Mouse (Mus musculus) heart, postnatal 14 days (tissue): ENCODE data around the gene Crbn. TPM values are rescaled to one million over a fixed set of nuclear protein-coding genes. Genes with fewer than 3 reads are reported as not detected.

Experiments
- DNase-seq, 2 experiments: peaks; one replicate each; pipeline ENCODE4 v3.0.0; 2021 to 2022
- intact Hi-C: fragments of 180-260 bp; cut with DNase I; formaldehyde crosslinking; loops from one replicate; pipeline ENCODE4 v1.15.1; 2025
- long read RNA-seq, 2 experiments: library from polyadenylated mRNA; stranded (forward); transcript quantifications; one replicate each; pipeline ENCODE4 v2.0.0; 2021
- total RNA-seq, 2 experiments: library from RNA; stranded (reverse); gene quantifications; 2 replicates each; pipeline ENCODE4 v1.2.3; 2021

Crbn gene
- total RNA-seq: 10 to 100 TPM; 36.1 to 37.3 TPM
- long read RNA-seq, experiment 1, transcript Crbn-201 (11 exons, 2,072 nt): minor isoform, 12 of 43 reads
- long read RNA-seq, experiment 1, transcript Crbn-202 (11 exons, 2,084 nt): major isoform, 29 of 43 reads
- long read RNA-seq, experiment 1, partial matches to known transcripts: 1 of 43 reads
- long read RNA-seq, experiment 1, other reads (novel, unspliced or antisense): 1 of 43 reads
- long read RNA-seq, experiment 2, transcript Crbn-201 (11 exons, 2,072 nt): minor isoform, 8 of 37 reads
- long read RNA-seq, experiment 2, transcript Crbn-202 (11 exons, 2,084 nt): major isoform, 24 of 37 reads
- long read RNA-seq, experiment 2, partial matches to known transcripts: 0 of 37 reads
- long read RNA-seq, experiment 2, other reads (novel, unspliced or antisense): 5 of 37 reads

GRCm38 (mm10) chr6:106799333-106800226, at the start of gene Crbn:
Crbn (minus strand) TSS chr6:106800077.
- peak; percentile 93 to 97 for DNase-seq
- intact Hi-C loops: loop anchor here (1.0 to 5.0 kb wide), 2 partner anchors 30 to 137 kb away; partner anchors contain the start of gene Trnt1

- no peak for DNase-seq
- intact Hi-C loops: no loop called here
Observed at GRCm38 (mm10) chr6:106840181-106840580, 40.3 kb upstream of the Crbn start.

- no peak for DNase-seq
- intact Hi-C loops: no loop called here
Observed at GRCm38 (mm10) chr6:106838053-106838452, 38.2 kb upstream of the Crbn start.

GRCm38 (mm10) chr6:106835316-106835715, 35.4 kb upstream of the Crbn start:
- DNase-seq: no peak

GRCm38 (mm10) chr6:106822329-106822728, 22.5 kb upstream of the Crbn start:
- intact Hi-C loops: no loop called here
- peak in 1 of 2 experiments; percentile 2 for DNase-seq

More at GRCm38 (mm10) chr6:106835316-106835715, 35.4 kb upstream of the Crbn start:
- intact Hi-C loops: no loop called here

- intact Hi-C loops: no loop called here
- peak in 1 of 2 experiments; percentile 1 for DNase-seq
Observed at GRCm38 (mm10) chr6:106820566-106820965, 20.7 kb upstream of the Crbn start.

- intact Hi-C loops: no loop called here
- no peak for DNase-seq
Observed at GRCm38 (mm10) chr6:106819906-106820305, 20.0 kb upstream of the Crbn start.

- intact Hi-C loops: no loop called here
- DNase-seq: no peak
Observed at GRCm38 (mm10) chr6:106819246-106819645, 19.4 kb upstream of the Crbn start.

GRCm38 (mm10) chr6:106810686-106811085, 10.8 kb upstream of the Crbn start:
- intact Hi-C loops: no loop called here
- DNase-seq: no peak

GRCm38 (mm10) chr6:106809161-106809560, 9.3 kb upstream of the Crbn start:
- intact Hi-C loops: loop anchor here (5.0 kb wide), 1 partner anchor 1248 kb away; no protein-coding TSS in a partner anchor
- no peak for DNase-seq

GRCm38 (mm10) chr6:106804904-106805303, 5.0 kb upstream of the Crbn start:
- DNase-seq: no peak
- intact Hi-C loops: loop anchor here (5.0 kb wide), 2 partner anchors 143 to 1252 kb away; no protein-coding TSS in a partner anchor

- intact Hi-C loops: loop anchor here (1.0 to 5.0 kb wide), 2 partner anchors 31 to 138 kb away; partner anchors contain the start of gene Trnt1
- DNase-seq: no peak
Observed at GRCm38 (mm10) chr6:106800227-106800557, 315 bp upstream of the Crbn start.

- intact Hi-C loops: no loop called here
- no peak for DNase-seq
Observed at GRCm38 (mm10) chr6:106794094-106794814, 5.6 kb downstream of the Crbn start.

GRCm38 (mm10) chr6:106793621-106794020, 6.3 kb downstream of the Crbn start:
- intact Hi-C loops: no loop called here
- DNase-seq: no peak

- intact Hi-C loops: no loop called here
Observed at GRCm38 (mm10) chr6:106793088-106793487, 6.8 kb downstream of the Crbn start.

GRCm38 (mm10) chr6:106792486-106792885, 7.4 kb downstream of the Crbn start:
- no peak for DNase-seq
- intact Hi-C loops: no loop called here

More at GRCm38 (mm10) chr6:106793088-106793487, 6.8 kb downstream of the Crbn start:
- DNase-seq: no peak

- intact Hi-C loops: no loop called here
- DNase-seq: no peak
Observed at GRCm38 (mm10) chr6:106791429-106791828, 8.4 kb downstream of the Crbn start.

GRCm38 (mm10) chr6:106787138-106787537, 12.7 kb downstream of the Crbn start:
- intact Hi-C loops: no loop called here
- DNase-seq: no peak

GRCm38 (mm10) chr6:106770046-106770445, 29.8 kb downstream of the Crbn start:
- no peak for DNase-seq
- intact Hi-C loops: no loop called here

- intact Hi-C loops: loop anchor here (1.0 kb wide), 1 partner anchor 31 kb away; the partner anchor contains the start of gene Crbn
- DNase-seq: no peak
Observed at GRCm38 (mm10) chr6:106769290-106769866, 30.5 kb downstream of the Crbn start.
